Mouse (Mus musculus) liver, adult 2 months (tissue): ENCODE measurements at regions not wholly inside any gene's neighbourhood (a gene's known extent, or its start where the extent isn't known, plus 50 kb on each side); places are given as distances from the start of the nearest gene placed in this dataset.

Experiments used
- DNase-seq: peaks from one replicate; pipeline ENCODE4 v3.0.0-alpha.2; 2011; ENCODE audit warnings: low read depth, low spot score; ENCODE audit errors: extremely low read depth
- H3K27ac ChIP-seq: fragments of 200-500 bp; replicated peaks from 2 replicates; pipeline ENCODE4 v1.5.1; 2012; ENCODE audit warnings: low read depth, mild to moderate bottlenecking, control low read depth, inconsistent platforms, low read length; ENCODE audit not compliant: insufficient read depth
- H3K27me3 ChIP-seq: fragments of 200-500 bp; 2 replicates; pipeline ENCODE4 v1.6.1; 2012; ENCODE audit warnings: mild to moderate bottlenecking, moderate library complexity, low read length, inconsistent platforms; ENCODE audit not compliant: control insufficient read depth, insufficient read depth
- H3K36me3 ChIP-seq: fragments of 200-500 bp; 2 replicates; pipeline ENCODE4 v1.6.1; 2012; ENCODE audit warnings: low read length, inconsistent platforms; ENCODE audit not compliant: control insufficient read depth, insufficient read depth
- H3K4me1 ChIP-seq: fragments of 200-500 bp; 2 replicates; pipeline ENCODE4 v1.6.1; 2011; ENCODE audit warnings: low read length; ENCODE audit not compliant: control insufficient read depth, insufficient read depth
- H3K4me3 ChIP-seq: fragments of 200-500 bp; 2 replicates; pipeline ENCODE4 v1.5.1; 2011; ENCODE audit warnings: low read depth, mild to moderate bottlenecking, control low read depth, low read length, moderate library complexity; ENCODE audit not compliant: insufficient read depth
- H3K79me2 ChIP-seq: fragments of 200-500 bp; 2 replicates; pipeline ENCODE4 v1.6.1; 2012; ENCODE audit warnings: inconsistent platforms, mild to moderate bottlenecking, low read length, moderate library complexity; ENCODE audit not compliant: control insufficient read depth, insufficient read depth
- H3K9ac ChIP-seq: fragments of 200-500 bp; 2 replicates; pipeline ENCODE4 v1.6.1; 2012; ENCODE audit warnings: low read depth, mild to moderate bottlenecking, control low read depth, inconsistent platforms, low read length
- CTCF ChIP-seq: fragments of 200-500 bp; IDR thresholded peaks from 2 replicates; pipeline ENCODE4 v1.5.1; 2011; ENCODE audit warnings: low read depth, low read length, control low read depth
- POLR2A ChIP-seq: fragments of 200-500 bp; IDR thresholded peaks from 2 replicates; pipeline ENCODE4 v1.6.1; 2011; ENCODE audit warnings: low read length, control low read depth; ENCODE audit not compliant: insufficient read depth; ENCODE audit errors: extremely low read depth
- WGBS: fragments of 180-500 bp; shearing (Covaris S2); methylation state at CpG from one replicate; pipeline ENCODE4 v1.1.7; 2018; 5-methylcytosine and 5-hydroxymethylcytosine counted together

GRCm38 (mm10) chr8:35204971-35205370, 560.6 kb upstream of the Gm19410 start:
- peak overlapping the region; percentile 86 for H3K27ac ChIP-seq
- no peak for TF ChIP-seq CTCF
- no peak for TF ChIP-seq POLR2A
- H3K36me3 ChIP-seq: no peaks in the 10 kb centered on the region
- DNase-seq: no peak
- peaks cover 9% of the 10 kb centered on the region; the same call in 1 of the 2 replicates for H3K4me1 ChIP-seq
- peak overlapping the region; percentile 56 for H3K9ac ChIP-seq
- peak overlapping the region; percentile 2; the same call in 1 of the 2 replicates for H3K4me3 ChIP-seq
- H3K27me3 ChIP-seq: no peaks in the 10 kb centered on the region
- no peaks in the 10 kb centered on the region for H3K79me2 ChIP-seq
- WGBS: 66% methylated on average over 15 of the region's 15 CpGs

- Histone ChIP-seq H3K79me2 (no peaks in the 10 kb centered on the region), H3K4me1 (peaks cover 12% of the 10 kb centered on the region; the same call in 1 of the 2 replicates), H3K36me3 (no peaks in the 10 kb centered on the region), H3K4me3 (peak overlapping the region; percentile 2), H3K9ac (peak overlapping the region; percentile 56), H3K27me3 (no peaks in the 10 kb centered on the region), H3K27ac (peak overlapping the region; percentile 86)
- DNase-seq: peak; percentile 92
- 1% methylated on average over 8 of the region's 8 CpGs for WGBS
- peak; percentile 68 for TF ChIP-seq CTCF
- TF ChIP-seq POLR2A: no peak
These were observed 560.1 kb upstream of the Gm19410 start for GRCm38 (mm10) chr8:35205536-35205935.

GRCm38 (mm10) chr8:35206271-35206670, 559.3 kb upstream of the Gm19410 start:
- WGBS: 16% methylated on average over 6 of the region's 6 CpGs
- H3K27ac ChIP-seq: peak overlapping the region; percentile 69
- TF ChIP-seq CTCF (no peak), POLR2A (peak; percentile 18; the same call in 1 of the 2 replicates)
- H3K36me3 ChIP-seq: no peaks in the 10 kb centered on the region
- H3K4me1 ChIP-seq: peaks cover 19% of the 10 kb centered on the region; the same call in 1 of the 2 replicates
- H3K4me3 ChIP-seq: no peak overlapping the region
- DNase-seq: peak; percentile 100
- no peaks in the 10 kb centered on the region for H3K79me2 ChIP-seq
- H3K27me3 ChIP-seq: no peaks in the 10 kb centered on the region
- H3K9ac ChIP-seq: peak overlapping the region; percentile 19

- WGBS: 68% methylated on average over 5 of the region's 5 CpGs
- Histone ChIP-seq H3K4me1 (peaks cover 32% of the 10 kb centered on the region), H3K79me2 (no peaks in the 10 kb centered on the region), H3K27ac (no peak overlapping the region), H3K36me3 (no peaks in the 10 kb centered on the region), H3K9ac (no peak overlapping the region), H3K27me3 (no peaks in the 10 kb centered on the region), H3K4me3 (no peak overlapping the region)
- no peak for TF ChIP-seq POLR2A
- DNase-seq: no peak
These were observed 557.2 kb upstream of the Gm19410 start for GRCm38 (mm10) chr8:35208357-35208756.

GRCm38 (mm10) chr8:35211506-35212452, 553.8 kb upstream of the Gm19410 start:
- no peak overlapping the region for H3K4me3 ChIP-seq
- no peaks in the 10 kb centered on the region for H3K79me2 ChIP-seq
- H3K27me3 ChIP-seq: no peaks in the 10 kb centered on the region
- H3K9ac ChIP-seq: peak overlapping the region; percentile 33
- peak overlapping the region; percentile 88 for H3K27ac ChIP-seq
- H3K4me1 ChIP-seq: peaks cover 45% of the 10 kb centered on the region
- H3K36me3 ChIP-seq: no peaks in the 10 kb centered on the region
- 22% methylated on average over 10 of the region's 10 CpGs for WGBS
- DNase-seq: peak; percentile 100
- TF ChIP-seq CTCF (no peak), POLR2A (0 out of 2 replicates have a peak, but pooled peaks have one; percentile 5)
